Mouse (Mus musculus): ENCODE data around the gene Gpr35.
A peak's percentile ranks its signal among the peaks of the same experiment; 100 is the strongest.

The Gpr35 gene

DNA sequence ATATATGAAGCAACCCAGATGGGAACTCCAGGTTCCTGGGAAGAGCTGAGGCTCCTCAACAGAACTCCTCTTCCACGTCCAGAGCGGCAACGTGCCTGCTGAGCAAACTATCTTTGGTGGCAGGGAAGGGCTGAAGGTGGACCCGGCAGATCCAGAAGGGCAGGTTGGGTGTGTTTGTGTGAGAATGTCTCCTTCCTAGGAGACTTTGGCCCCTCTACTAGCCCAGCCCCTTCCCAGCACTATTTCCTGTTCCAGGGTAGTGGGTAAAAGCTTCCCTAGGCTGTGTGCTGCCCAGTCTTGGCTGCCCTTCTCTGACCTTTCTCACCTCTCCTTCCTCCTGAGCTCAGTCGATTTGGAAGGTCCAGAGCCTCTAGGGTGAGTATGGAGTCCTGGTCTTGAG is at the start of gene Gpr35:
Gene Gpr35, plus strand, starts transcription at position 259 of the 400 bp plus-strand sequence.
- no peak for DNase-seq

DNA sequence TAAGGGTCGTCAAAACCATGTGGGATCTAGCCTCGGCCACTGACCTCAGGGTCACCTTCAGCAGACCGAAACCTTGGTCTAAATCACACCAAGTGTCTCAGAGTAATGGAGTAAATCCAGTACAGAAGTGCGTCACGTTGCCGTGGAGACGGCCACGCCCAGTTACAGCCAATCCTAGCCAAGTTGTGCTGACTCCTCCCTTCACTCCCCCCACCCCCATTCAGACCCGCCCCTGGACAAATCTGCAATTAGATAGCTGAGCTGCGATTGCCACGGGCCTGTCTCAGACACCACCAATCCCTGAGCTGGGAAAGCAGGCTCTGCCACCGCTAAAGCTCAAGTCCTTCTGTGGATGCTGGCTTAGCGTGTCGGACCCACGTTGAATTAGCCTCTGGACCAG is 47.9 kb upstream of the Gpr35 start, which contains the start of gene Ankmy1:
Gene Ankmy1, minus strand, starts transcription at position 121 of the 400 bp plus-strand sequence.
- no peak for DNase-seq

DNA sequence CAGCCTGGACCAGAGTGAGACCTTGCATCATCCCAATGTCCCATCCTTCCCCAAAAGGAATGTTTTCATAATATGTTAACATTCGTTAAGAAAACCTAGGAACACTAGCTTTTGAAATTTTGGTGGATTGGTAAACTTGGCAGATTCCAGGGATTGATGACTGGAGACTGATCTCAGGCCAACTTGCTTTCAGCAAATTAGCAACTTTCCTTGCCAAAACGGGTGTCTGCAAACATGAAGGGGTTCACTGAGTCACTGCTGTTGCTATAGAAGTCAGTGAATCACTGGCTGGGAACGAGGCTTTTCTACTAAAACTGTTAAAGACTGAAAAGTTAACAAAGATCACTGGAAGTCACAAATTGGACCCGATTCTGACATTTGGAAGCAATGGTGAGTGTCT is 47.0 kb upstream of the Gpr35 start:
- DNase-seq, result no peak

DNA sequence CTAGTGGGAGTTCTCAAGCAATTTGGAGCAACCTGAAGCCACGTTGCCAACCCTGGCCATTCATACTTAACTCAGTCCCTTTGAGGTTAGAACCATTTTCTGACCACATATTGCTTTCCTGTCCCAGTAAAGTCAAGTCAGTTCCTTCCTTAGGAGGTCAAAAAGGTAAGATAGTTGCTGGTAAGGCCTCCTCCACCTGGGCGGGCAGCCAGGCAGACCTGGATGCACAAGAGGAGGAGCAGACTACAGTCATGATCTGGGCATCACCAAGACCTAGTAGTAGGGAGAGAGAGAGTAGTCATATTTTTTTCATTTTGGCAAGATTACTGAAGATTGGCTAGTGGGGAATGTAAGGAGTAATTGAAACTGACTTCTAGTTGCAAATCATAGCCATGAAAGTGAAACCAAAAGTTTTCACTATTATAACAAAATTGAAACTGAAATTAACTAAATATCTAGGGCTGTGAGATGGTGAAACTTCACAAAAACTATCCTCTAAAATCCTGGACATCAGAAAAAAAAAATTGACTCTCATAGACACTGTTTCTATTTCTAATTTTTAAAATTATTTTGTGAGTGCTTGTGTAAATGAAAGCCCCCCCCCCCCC is 44.9 kb upstream of the Gpr35 start:
- DNase-seq, result no peak

DNA sequence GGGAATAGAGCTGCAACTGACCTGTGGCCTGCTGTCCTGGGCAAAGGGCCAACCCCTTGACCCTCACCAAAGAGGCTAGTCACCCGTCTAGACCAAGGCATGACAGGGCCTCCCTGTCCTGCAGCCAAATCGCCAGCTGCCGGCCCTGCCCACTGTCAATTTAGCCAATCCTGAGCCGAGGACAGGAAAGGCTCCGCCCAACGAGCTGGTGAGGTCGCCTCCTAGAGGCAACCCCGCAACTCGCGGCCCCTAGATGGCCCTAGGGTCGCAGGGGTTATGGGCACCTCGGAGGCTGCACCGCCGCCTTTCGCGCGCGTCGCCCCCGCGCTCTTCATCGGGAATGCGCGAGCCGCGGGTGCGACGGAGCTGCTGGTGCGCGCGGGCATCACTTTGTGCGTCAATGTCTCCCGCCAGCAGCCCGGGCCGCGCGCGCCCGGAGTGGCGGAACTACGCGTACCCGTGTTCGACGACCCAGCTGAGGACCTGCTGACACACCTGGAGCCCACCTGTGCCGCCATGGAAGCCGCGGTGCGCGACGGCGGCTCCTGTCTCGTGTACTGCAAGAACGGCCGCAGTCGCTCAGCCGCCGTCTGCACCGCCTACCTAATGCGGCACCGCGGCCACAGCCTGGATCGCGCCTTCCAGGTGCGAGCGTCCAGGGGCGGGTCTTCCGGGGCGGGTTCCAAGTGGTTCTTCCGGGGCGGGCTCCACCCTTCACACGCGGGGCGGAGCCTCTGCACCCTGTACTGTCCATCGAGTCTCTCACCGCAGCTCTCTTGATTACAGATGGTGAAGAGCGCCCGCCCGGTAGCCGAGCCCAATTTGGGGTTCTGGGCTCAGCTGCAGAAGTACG is 43.7 kb upstream of the Gpr35 start, which contains the start of gene Dusp28:
Gene Dusp28, plus strand, starts transcription at position 203 of the 853 bp plus-strand sequence.
- DNase-seq, result peak; percentile 85 to 88

DNA sequence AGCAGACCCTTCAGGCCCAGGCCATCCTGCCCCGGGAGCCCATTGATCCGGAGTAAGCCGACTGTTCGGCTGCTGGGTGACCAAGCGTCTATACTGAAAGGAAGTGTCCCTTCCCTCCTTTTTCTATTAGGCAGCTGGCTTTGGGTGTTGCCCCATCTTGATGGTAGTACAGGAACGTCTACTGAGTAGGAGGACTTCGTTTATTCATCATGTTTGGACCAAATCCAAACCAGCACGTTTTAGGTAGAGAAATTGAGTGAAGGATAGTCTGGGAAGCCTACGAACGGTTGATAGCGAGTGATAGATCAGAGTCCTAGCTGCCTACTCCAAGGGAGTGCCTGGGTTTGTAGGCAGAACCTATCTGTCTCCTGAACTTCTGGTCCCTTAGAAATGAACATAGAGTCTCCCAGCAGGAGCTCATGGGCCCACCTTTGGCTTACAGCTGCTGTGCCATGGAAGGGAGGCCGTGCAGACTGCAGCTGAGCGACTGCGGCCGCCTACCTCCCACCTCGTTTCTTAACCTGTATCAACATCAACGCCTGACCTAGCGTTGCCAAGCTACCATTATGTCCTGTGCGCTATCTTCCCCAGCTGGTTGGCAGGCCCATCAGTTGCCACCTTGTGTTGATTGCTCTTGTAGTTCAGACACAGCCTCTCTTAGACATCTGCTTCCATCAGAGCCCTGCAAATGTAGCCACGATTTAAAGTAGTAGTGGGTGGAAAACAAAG is 42.9 kb upstream of the Gpr35 start:
- DNase-seq, result no peak

DNA sequence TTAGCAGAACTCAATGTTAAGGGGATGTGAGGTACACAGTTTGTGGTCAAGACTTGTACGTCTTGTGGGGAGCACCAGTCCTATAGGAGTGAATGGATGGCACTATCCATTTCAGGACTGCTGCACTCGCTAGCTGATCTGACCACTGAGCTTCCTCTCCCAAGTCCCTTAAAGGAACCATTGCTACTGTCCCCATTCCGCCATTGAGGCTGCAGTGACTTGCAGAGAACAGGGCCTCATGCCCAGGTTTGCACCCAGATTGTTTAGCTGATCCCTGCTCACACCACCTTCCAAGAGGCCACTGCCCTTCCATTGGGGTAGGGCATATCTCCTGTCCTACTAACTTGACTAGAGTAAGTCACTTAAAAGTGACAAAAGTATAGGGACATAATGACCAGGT is 42.0 kb upstream of the Gpr35 start:
- no peak for DNase-seq

DNA sequence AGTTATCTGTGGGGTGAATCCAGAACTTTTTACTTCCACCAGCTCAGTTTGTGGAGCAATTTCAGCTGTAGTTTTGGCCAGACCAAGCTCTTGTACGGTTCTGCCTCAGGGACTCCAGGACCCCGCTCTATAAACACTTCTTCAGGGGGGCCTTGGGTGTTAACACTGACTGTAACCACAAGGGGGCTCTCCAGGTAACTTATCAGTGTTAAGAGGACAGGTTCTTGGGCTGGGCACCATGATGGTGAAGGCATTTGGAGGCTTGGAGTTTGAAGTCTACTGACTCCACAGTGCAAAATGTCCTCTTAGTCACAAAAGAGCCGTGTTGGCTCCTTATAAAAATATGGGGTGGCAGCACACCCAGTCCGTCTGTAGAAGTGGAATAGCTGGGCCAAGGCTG is 41.6 kb upstream of the Gpr35 start:
- DNase-seq, result no peak

DNA sequence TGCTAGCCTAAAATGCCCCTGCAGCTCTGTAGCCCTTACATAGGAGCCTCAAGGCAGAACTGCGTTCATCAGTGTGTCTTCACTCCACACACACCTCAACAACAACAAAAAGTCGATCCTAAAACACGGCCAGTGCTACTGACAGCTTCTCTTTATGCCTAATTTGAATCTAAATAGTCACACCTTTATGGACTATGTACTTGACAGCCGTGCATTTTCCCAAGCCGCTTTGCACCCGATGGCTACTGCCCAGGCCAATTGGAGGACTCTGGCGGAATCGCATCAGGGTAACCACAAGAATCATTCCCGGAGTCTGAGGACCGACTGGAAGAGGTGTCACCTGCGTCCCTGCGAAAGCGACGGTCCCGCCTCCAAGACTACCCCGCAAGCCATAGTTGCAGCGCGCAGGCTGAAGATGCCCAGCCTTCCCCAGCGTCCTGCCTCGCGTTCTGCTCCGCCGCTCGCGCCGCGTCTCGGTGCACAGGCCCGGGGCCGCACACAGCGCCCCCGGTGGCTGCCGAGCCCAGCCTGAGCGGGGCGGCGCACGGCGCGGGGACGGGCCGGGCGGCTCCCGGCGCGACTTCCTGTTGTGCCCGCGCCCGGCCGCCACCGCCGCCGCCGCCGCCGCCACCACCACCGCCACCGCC is 40.3 kb upstream of the Gpr35 start, which contains the start of gene Rnpepl1:
Gene Rnpepl1, plus strand, starts transcription at position 545 of the 647 bp plus-strand sequence.
- DNase-seq, result peak; percentile 77 to 84

DNA sequence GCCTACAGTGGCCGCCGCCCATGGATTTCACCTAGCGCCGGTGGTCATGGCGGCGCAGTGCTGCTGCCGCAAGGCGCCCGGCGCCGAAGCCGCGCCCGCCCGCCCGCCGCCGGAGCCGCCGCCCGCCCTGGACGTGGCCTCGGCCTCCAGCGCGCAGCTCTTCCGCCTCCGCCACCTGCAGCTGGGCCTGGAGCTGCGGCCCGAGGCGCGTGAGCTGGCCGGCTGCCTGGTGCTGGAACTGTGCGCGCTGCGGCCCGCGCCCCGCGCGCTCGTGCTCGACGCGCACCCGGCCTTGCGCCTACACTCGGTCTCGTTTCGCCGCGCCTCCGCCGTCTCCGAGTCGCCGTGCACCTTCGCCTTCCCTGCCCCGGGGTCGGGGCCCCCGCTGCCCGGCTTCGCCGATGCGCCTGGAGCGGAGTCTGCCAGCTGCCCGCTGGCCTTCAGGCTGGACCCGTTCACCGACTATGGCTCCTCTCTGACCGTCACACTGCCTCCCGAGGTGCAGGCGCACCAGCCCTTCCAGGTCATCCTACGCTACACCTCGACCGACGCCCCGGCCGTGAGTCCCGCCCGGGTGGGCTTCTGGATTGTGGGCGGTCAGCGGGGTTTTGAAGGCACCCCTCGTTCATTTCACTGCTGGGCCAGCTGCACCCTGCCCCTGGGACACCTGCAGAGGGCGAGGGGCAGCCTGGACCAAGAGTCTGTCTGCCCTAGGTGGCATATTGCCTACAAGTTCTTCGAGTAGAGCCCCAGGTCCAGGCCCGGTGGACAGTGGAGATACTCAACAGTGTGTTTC is 39.5 kb upstream of the Gpr35 start:
- peak; percentile 75 to 82 for DNase-seq

DNA sequence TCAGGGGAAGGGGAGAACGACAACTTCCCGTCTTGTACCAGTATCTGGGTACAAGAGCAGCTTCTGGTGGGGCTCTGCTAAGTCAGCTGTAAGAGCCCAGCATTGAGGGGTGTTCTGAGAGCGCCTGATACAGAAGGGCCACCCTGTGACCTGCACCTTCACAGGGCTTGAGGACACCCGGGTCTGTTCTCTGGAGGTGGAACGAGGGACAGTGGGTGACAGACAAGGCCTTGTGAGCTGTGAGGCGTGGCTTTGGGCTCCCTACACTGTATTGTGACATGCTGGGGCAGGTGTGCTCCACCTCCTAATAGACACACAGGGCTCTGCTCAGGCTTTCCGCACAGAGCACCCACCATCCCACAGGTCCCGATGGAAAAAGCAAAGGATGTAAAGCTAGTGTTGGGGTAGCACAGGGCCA is 38.9 kb upstream of the Gpr35 start:
- DNase-seq, result no peak

DNA sequence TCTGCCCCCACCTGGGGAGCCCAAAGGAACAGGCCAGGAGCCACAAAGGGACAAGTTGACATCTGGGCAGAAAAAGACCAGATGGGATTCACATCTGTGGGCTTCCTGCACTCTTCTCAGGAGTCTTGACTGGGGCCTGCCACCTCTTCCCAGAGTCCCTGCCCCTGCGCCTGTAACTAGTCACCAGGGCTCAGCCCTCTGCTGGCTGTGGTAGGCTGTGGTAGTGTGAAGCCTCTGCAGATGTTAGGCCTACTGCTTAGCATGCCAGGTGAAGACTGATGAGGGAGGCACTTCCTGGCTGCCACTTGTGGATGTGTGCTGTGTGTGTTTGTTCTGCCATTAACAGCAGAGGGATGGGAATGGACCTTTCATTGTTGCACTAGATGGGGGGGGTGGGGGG is 38.4 kb upstream of the Gpr35 start:
- no peak for DNase-seq

DNA sequence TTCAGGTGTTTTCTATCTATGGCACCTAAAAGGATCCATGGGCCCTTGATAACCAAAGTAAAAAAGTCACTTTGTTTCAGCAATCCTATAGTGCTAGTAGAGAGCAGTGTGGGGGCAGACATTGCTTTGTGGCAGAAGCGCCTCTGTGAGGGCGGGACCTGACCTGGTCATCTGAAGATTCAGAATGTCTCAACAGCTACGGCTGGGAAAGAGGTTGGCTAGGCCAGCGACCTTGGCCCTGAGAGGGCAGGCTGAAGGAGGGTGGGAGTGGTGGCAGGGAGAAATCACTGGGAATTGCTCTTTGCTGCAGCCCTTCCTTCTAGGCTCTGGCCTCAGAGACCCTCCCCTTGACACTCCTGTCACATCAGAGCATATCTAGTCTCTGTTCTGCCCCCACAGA is 36.4 kb upstream of the Gpr35 start:
- DNase-seq, result no peak

DNA sequence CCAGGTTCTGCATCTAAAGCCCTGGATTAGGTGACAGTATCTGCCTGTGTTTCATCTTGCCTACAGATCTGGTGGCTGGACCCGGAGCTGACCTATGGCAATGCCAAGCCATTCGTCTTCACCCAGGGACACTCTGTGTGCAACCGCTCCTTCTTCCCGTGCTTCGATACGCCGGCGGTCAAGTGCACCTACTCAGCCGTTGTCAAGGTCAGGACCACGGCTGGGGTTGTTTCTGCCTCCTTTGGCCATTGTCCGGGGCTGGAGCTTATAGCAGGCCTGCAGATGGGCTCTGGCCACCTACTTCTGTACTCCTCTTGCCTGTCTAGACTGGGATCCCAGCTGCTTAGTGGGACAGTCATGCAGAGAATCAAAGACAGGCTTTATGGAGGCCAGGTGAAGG is 35.7 kb upstream of the Gpr35 start:
- no peak for DNase-seq

DNA sequence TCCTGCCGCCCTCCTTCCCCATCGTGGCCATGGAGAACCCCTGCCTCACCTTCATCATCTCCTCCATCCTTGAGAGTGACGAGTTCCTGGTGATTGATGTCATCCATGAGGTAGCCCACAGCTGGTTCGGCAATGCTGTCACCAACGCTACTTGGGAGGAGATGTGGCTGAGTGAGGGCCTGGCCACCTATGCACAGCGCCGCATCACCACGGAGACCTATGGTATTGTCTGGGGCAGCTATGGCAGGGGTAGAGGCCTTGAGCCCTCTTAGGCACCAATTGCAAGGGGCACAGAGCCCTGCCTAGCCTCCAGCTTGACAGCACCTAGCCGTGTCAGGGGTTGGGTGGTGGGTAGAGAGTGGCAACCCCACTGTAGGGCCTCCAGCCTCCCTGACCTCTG is 33.9 kb upstream of the Gpr35 start:
- no peak for DNase-seq

DNA sequence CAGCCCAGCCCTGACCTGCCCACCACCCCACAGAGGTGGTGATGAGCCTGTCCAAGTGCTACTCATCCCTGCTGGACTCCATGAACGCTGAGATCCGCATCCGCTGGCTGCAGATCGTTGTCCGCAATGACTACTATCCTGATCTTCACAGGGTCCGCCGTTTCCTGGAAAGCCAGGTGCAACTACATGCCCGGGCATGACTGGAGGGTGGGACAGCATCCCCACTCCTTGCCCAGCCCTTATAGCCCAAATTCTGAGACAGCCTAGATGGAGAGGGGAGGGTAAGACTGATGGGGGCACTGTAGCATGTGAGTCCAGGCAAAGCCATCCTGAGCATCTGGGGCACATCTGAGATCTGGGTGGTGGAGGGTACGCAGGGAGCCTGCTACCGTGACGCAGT is 31.5 kb upstream of the Gpr35 start:
- no peak for DNase-seq

DNA sequence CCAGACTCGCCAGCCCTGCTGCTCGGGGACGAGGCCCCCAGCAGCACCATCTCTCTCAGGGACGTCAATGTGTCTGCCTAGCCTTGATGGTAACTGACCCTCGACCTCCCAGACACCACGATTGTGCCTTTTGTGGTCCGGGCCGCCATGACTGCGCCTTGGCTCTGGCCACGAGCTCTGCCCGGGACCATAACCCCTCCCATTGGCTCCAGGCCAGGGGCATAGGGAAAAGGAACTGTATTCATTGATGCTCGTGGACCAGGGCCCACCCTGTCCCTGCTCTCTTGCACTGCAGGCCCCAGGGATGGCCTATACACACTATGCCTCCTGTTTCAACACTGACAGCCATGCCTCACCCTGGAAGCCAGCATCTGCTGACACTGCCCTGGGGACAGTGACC is 30.9 kb upstream of the Gpr35 start:
- no peak for DNase-seq

DNA sequence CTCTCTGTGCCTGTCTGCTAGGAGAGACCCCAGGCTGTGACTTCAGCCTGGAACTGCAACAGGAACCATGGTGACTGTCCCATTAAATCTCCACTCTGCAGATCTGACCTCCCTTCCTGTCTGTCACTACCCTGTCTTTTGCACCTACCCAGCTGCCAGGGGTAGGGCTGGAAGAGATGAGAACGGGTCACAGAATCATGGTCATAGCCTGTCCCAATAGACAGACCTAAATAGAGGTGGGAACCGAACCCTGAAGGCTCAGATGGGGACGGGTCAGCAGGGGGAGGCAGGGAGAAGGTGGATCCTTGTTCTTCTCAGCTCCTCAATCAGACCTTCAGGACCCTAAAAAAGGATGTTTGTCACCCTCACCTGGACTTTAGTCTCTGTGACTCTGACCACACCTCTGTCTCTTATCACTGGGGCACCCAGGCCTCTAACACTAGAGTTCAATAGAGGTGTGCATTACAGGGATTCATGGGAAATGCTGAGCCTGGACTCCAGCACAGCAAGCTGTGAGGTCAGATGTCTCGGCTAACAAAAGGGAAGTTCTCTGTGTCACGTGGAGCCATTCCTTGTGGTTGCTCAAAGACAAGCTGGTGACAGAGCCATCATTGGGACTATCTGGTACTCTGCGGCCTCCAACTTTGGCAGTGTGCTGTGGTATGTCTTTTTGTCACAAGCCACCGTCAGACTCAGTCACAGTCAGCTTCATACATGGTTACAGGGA is 30.0 kb upstream of the Gpr35 start:
- DNase-seq, result no peak

DNA sequence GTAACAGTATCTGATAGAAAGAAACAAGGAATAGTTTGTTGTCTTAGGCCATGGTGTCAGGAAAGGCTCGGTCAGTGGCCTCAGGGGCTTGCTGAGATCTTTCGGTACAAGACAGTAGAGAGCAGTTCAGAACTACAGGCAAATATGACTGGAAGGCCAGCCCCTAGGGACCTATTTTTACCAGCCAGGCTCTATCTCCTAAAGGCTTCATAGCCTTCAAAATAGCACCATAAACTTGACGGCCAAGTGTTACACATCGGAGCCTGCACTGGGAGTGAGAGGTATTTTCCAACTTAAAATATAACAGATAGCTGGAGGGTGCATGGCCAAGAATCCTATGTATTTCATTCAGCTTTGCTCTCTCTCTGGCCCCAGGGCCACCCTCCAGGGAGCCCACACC is 29.2 kb upstream of the Gpr35 start:
- no peak for DNase-seq

DNA sequence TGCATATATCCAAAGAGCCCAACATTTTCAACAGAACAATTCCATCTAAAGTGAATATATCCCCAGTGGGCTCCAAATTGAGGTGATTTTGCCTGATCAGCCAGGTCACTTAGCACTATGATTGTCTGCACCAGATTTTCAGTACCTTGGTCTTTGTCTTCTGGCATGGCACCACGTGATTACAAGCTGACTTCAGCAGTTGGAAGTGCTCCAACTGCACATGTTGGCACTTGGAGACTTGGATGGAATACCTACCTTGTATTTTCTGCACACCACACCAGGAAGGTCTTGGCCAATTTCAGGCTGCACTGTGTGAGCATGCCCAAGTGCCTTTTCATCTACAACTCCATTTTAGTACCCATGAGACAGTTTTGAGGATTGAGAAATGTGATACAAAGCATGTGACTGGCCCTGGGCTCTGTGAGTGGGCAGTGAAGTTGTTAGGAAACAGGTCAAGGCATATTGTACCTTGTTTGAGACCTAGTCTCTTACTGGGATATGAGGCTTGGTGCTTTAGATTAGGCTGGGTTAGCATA is 20.4 kb upstream of the Gpr35 start:
- DNase-seq, result no peak

DNA sequence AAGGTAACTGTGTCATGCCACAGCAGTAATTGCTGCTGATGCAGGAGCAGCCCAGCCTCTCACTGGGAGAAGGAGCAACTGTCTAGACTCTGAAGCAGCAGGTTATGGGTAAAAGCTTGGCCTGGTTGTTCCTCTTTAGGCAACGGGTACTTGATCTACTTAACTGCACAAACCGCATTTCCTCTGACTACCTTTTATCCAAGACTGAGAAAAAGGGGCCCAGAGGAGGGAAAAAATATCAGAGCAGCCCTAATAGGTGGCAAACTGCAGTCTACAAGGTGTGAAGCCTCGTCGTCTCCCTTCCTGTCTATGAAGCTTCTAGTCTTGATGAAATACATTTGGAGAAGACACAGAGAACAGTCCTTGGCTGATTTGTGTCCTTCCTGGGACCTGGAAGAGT is 17.1 kb upstream of the Gpr35 start:
- DNase-seq, result no peak
